Comparison of ENCODE assay signal across 15 mouse cellular contexts in genomic region chr2:27743863-27744611, GRCm38 (mm10).
DNase-seq lines count a peak whose midpoint lies in the region; ATAC-seq and TF ChIP-seq lines count a peak whose summit lies in the region.
"Had no signal": no experiment of that assay in that cellular context is flagged by ENCODE, and none has a peak within 500 bp of the region (broad histone marks: within the 10 kb centered on the region; RNA-seq: fewer than 3 reads in every experiment).

No protein-coding gene starts in this region.

- H3K9me3 ChIP-seq in intestine, embryonic 15.5 days, result no peaks in the 10 kb centered on the region
- H3K9me3 ChIP-seq in intestine, postnatal 0 days (ENCODE audit: control insufficient read depth), result no peaks in the 10 kb centered on the region
- no peaks in the 10 kb centered on the region for H3K9me3 ChIP-seq in lung, embryonic 15.5 days
- H3K9me3 ChIP-seq in embryonic facial prominence, embryonic 14.5 days (ENCODE audit: control insufficient read depth, low read length), result no peaks in the 10 kb centered on the region
- H3K9me3 ChIP-seq in stomach, embryonic 14.5 days (ENCODE audit: control insufficient read depth, low read depth, low read length), result no peaks in the 10 kb centered on the region
- H3K9me3 ChIP-seq: forebrain, embryonic 13.5 days had no signal

- H3K27ac ChIP-seq in intestine, embryonic 15.5 days, result no peak overlapping the region
- H3K27ac ChIP-seq in intestine, postnatal 0 days (ENCODE audit: low read depth, low read length), result no peak overlapping the region; the same call in 1 of the 2 replicates
- peak overlapping the region; percentile 91 for H3K27ac ChIP-seq in lung, embryonic 15.5 days
- H3K27ac ChIP-seq in embryonic facial prominence, embryonic 14.5 days (replicated peaks; ENCODE audit: low read depth, low read length), result peak overlapping the region; percentile 81
- H3K27ac ChIP-seq in stomach, embryonic 14.5 days (ENCODE audit: low read length), result peak overlapping the region; percentile 87; the same call in 1 of the 2 replicates
- H3K27ac ChIP-seq: forebrain, embryonic 13.5 days; hindbrain, postnatal 0 days had no signal

- no peak for TF ChIP-seq CTCF in intestine, postnatal 0 days (IDR thresholded peaks at IDR 0.05; ENCODE audit: low read depth)

- WGBS in intestine, embryonic 15.5 days, result 86% methylated on average over 7 of the region's 7 CpGs
- WGBS in intestine, postnatal 0 days, result 83% methylated on average over 7 of the region's 7 CpGs
- WGBS in lung, embryonic 15.5 days, result 81% methylated on average over 7 of the region's 7 CpGs
- 78% methylated on average over 7 of the region's 7 CpGs for WGBS in embryonic facial prominence, embryonic 14.5 days
- WGBS in stomach, embryonic 14.5 days, result 78% methylated on average over 7 of the region's 7 CpGs

- H3K36me3 ChIP-seq in intestine, embryonic 15.5 days, result peaks cover 20% of the 10 kb centered on the region
- peaks cover 75% of the 10 kb centered on the region for H3K36me3 ChIP-seq in intestine, postnatal 0 days (ENCODE audit: control insufficient read depth, insufficient read depth)
- peaks cover 31% of the 10 kb centered on the region for H3K36me3 ChIP-seq in lung, embryonic 15.5 days
- H3K36me3 ChIP-seq in embryonic facial prominence, embryonic 14.5 days (ENCODE audit: control insufficient read depth, insufficient read depth, low read length), result peaks cover 52% of the 10 kb centered on the region
- H3K36me3 ChIP-seq in stomach, embryonic 14.5 days (ENCODE audit: control insufficient read depth, insufficient read depth, low read length), result peaks cover 24% of the 10 kb centered on the region

- no peak for DNase-seq in lung, postnatal 25 days (ENCODE audit: low spot score)
- no peak for DNase-seq in embryonic facial prominence, embryonic 14.5 days (ENCODE audit: low spot score)
- no peak for DNase-seq in adrenal gland, adult 18-20 months (ENCODE audit: low spot score in 2 of 2)
- DNase-seq in urinary bladder, postnatal 10 days (ENCODE audit: low spot score), result no peak
- DNase-seq: cerebellum, adult 18-20 months; embryo, embryonic 11 days; left cerebral cortex, postnatal 4 days; right cerebral cortex, postnatal 25 days had no signal

- no peaks in the 10 kb centered on the region for H3K27me3 ChIP-seq in intestine, embryonic 15.5 days (replicated peaks)
- no peaks in the 10 kb centered on the region for H3K27me3 ChIP-seq in intestine, postnatal 0 days (replicated peaks; ENCODE audit: control insufficient read depth, insufficient read depth, low read length)
- H3K27me3 ChIP-seq in lung, embryonic 15.5 days, result no peaks in the 10 kb centered on the region
- H3K27me3 ChIP-seq in embryonic facial prominence, embryonic 14.5 days (replicated peaks; ENCODE audit: control insufficient read depth, insufficient read depth, low read length), result no peaks in the 10 kb centered on the region
- H3K27me3 ChIP-seq in stomach, embryonic 14.5 days (ENCODE audit: control insufficient read depth, insufficient read depth, low read length), result no peaks in the 10 kb centered on the region
- H3K27me3 ChIP-seq: forebrain, embryonic 13.5 days had no signal

- H3K9ac ChIP-seq in intestine, embryonic 15.5 days, result no peak overlapping the region
- H3K9ac ChIP-seq in intestine, postnatal 0 days (ENCODE audit: low read depth, low read length), result no peak overlapping the region
- H3K9ac ChIP-seq in lung, embryonic 15.5 days, result no peak overlapping the region
- no peak overlapping the region for H3K9ac ChIP-seq in embryonic facial prominence, embryonic 14.5 days (ENCODE audit: low read depth, low read length)
- no peak overlapping the region for H3K9ac ChIP-seq in stomach, embryonic 14.5 days (replicated peaks; ENCODE audit: low read depth, low read length)
- H3K9ac ChIP-seq: forebrain, embryonic 13.5 days had no signal

- H3K4me2 ChIP-seq in intestine, embryonic 15.5 days (replicated peaks), result no peak overlapping the region
- H3K4me2 ChIP-seq in intestine, postnatal 0 days (replicated peaks; ENCODE audit: low read depth), result no peak overlapping the region
- H3K4me2 ChIP-seq in lung, embryonic 15.5 days, result 0 out of 2 replicates have a peak overlapping the region, but pooled peaks have one; percentile 24
- no peak overlapping the region for H3K4me2 ChIP-seq in embryonic facial prominence, embryonic 14.5 days (ENCODE audit: low read depth, low read length)
- H3K4me2 ChIP-seq in stomach, embryonic 14.5 days (replicated peaks; ENCODE audit: low read depth, low read length), result no peak overlapping the region
- H3K4me2 ChIP-seq: forebrain, embryonic 13.5 days; midbrain, embryonic 11.5 days had no signal

- peaks cover 54% of the 10 kb centered on the region for H3K4me1 ChIP-seq in intestine, embryonic 15.5 days (replicated peaks)
- H3K4me1 ChIP-seq in intestine, postnatal 0 days (replicated peaks; ENCODE audit: control insufficient read depth, insufficient read depth, low read length), result peaks cover 3% of the 10 kb centered on the region; the same call in 1 of the 2 replicates
- peaks cover 61% of the 10 kb centered on the region for H3K4me1 ChIP-seq in lung, embryonic 15.5 days
- peaks cover 51% of the 10 kb centered on the region for H3K4me1 ChIP-seq in embryonic facial prominence, embryonic 14.5 days (ENCODE audit: control insufficient read depth, insufficient read depth, low read length)
- H3K4me1 ChIP-seq in stomach, embryonic 14.5 days (ENCODE audit: control insufficient read depth, insufficient read depth, low read length), result peaks cover 49% of the 10 kb centered on the region

- ATAC-seq in intestine, embryonic 15.5 days, result 0 out of 2 replicates have a peak, but pooled peaks have one; percentile 2
- ATAC-seq in intestine, postnatal 0 days, result no peak
- no peak for ATAC-seq in lung, embryonic 15.5 days (ENCODE audit: borderline replicate concordance, extremely low read depth, low FRiP score, low TSS enrichment)
- ATAC-seq in embryonic facial prominence, embryonic 14.5 days (ENCODE audit: low read depth), result no peak
- ATAC-seq in stomach, embryonic 14.5 days (ENCODE audit: insufficient number of reproducible peaks, insufficient read depth, low FRiP score, low read depth), result no peak
- ATAC-seq: forebrain, embryonic 13.5 days; hindbrain, postnatal 0 days had no signal

- H3K4me3 ChIP-seq in intestine, embryonic 15.5 days (replicated peaks), result no peak overlapping the region
- no peak overlapping the region for H3K4me3 ChIP-seq in intestine, postnatal 0 days (ENCODE audit: low read depth, low read length)
- H3K4me3 ChIP-seq in lung, embryonic 15.5 days, result no peak overlapping the region
- H3K4me3 ChIP-seq in embryonic facial prominence, embryonic 14.5 days (ENCODE audit: low read depth, low read length), result no peak overlapping the region
- no peak overlapping the region for H3K4me3 ChIP-seq in stomach, embryonic 14.5 days (ENCODE audit: low read depth, low read length)
- H3K4me3 ChIP-seq: forebrain, embryonic 13.5 days had no signal

Comparison
In these comparisons a context has a peak if more than half of its experiments do, and no peak if none do; other contexts are left out.
1. H3K27ac ChIP-seq: peak in lung, embryonic 15.5 days (single experiment), embryonic facial prominence, embryonic 14.5 days (single experiment) and stomach, embryonic 14.5 days (single experiment); none in intestine, embryonic 15.5 days (single experiment) and intestine, postnatal 0 days (single experiment).